Mouse (Mus musculus): Measurements from ENCODE around the gene Dnaaf3.

Dnaaf3 gene

GRCm38 (mm10) chr7:4522292-4522691 lies 10.0 kb downstream of the Dnaaf3 start:
- in situ Hi-C loops (cut with MboI; ENCODE audit: low sequenced_read_pairs) = no loop called here

- in situ Hi-C loops (cut with MboI; ENCODE audit: low sequenced_read_pairs) = no loop called here
Observed at GRCm38 (mm10) chr7:4521231-4522003, 10.8 kb downstream of the Dnaaf3 start.

GRCm38 (mm10) chr7:4518487-4518886 lies 13.8 kb downstream of the Dnaaf3 start:
- in situ Hi-C loops (cut with MboI; ENCODE audit: low sequenced_read_pairs) = no loop called here

GRCm38 (mm10) chr7:4516332-4517050 lies 15.8 kb downstream of the Dnaaf3 start, which contains the start of gene Tnnt1:
Gene Tnnt1 (minus strand): TSS chr7:4516382.
- in situ Hi-C loops (cut with MboI; ENCODE audit: low sequenced_read_pairs) = no loop called here

- in situ Hi-C loops (cut with MboI; ENCODE audit: low sequenced_read_pairs) = no loop called here
Observed at GRCm38 (mm10) chr7:4515853-4516252, 16.4 kb downstream of the Dnaaf3 start.

GRCm38 (mm10) chr7:4513829-4514712 lies 18.2 kb downstream of the Dnaaf3 start:
- in situ Hi-C loops (cut with MboI; ENCODE audit: low sequenced_read_pairs) = no loop called here

GRCm38 (mm10) chr7:4513236-4513635 lies 19.0 kb downstream of the Dnaaf3 start:
- in situ Hi-C loops (cut with MboI; ENCODE audit: low sequenced_read_pairs) = no loop called here

GRCm38 (mm10) chr7:4511489-4512224 lies 20.6 kb downstream of the Dnaaf3 start:
- in situ Hi-C loops (cut with MboI; ENCODE audit: low sequenced_read_pairs) = no loop called here

- in situ Hi-C loops (cut with MboI; ENCODE audit: low sequenced_read_pairs) = no loop called here
Observed at GRCm38 (mm10) chr7:4509863-4510608, 22.2 kb downstream of the Dnaaf3 start.

GRCm38 (mm10) chr7:4508739-4509116 lies 23.5 kb downstream of the Dnaaf3 start:
- in situ Hi-C loops (cut with MboI; ENCODE audit: low sequenced_read_pairs) = no loop called here

GRCm38 (mm10) chr7:4508062-4508738 lies 24.1 kb downstream of the Dnaaf3 start:
- in situ Hi-C loops (cut with MboI; ENCODE audit: low sequenced_read_pairs) = no loop called here

- in situ Hi-C loops (cut with MboI; ENCODE audit: low sequenced_read_pairs) = no loop called here
Observed at GRCm38 (mm10) chr7:4507220-4507619, 25.0 kb downstream of the Dnaaf3 start.

- in situ Hi-C loops (cut with MboI; ENCODE audit: low sequenced_read_pairs) = no loop called here
Observed at GRCm38 (mm10) chr7:4504646-4505435, 27.4 kb downstream of the Dnaaf3 start.

GRCm38 (mm10) chr7:4503858-4504257 lies 28.4 kb downstream of the Dnaaf3 start:
- in situ Hi-C loops (cut with MboI; ENCODE audit: low sequenced_read_pairs) = no loop called here

GRCm38 (mm10) chr7:4503100-4503499 lies 29.2 kb downstream of the Dnaaf3 start:
- in situ Hi-C loops (cut with MboI; ENCODE audit: low sequenced_read_pairs) = no loop called here

- in situ Hi-C loops (cut with MboI; ENCODE audit: low sequenced_read_pairs) = no loop called here
Observed at GRCm38 (mm10) chr7:4502421-4503090, 29.7 kb downstream of the Dnaaf3 start.

GRCm38 (mm10) chr7:4501558-4502397 lies 30.5 kb downstream of the Dnaaf3 start, which contains the start of gene Ppp1r12c:
Gene Ppp1r12c (minus strand): TSS chr7:4501680.
- in situ Hi-C loops (cut with MboI; ENCODE audit: low sequenced_read_pairs) = no loop called here
